Mouse (Mus musculus): ENCODE measurements around the gene Iqgap2.

Gene Iqgap2

DNA sequence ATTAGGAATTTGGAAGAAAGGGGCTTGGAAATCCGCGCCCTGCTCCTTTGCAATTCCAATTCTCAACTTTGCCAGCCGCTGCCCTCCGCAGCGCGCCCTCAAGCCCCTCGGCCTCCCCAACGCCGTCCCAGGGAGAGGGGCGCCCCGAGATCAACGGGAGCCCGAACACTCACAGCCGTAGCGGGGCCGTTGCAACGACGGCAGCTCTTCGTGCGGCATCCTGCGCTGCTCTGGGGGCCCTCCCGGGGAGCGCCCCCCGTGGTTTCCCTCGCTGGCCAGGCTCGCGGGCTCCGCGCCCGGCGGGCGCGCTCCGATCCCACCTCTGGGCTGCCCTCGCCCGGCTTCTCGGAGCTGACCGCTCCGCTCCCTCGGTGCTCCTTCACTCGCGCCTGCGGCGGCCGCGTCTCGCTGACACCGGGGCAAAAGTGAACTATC, at the start of gene Iqgap2:
Iqgap2 (minus strand) TSS at position 432 of the 435 bp plus-strand sequence.
- no peak for DNase-seq

DNA sequence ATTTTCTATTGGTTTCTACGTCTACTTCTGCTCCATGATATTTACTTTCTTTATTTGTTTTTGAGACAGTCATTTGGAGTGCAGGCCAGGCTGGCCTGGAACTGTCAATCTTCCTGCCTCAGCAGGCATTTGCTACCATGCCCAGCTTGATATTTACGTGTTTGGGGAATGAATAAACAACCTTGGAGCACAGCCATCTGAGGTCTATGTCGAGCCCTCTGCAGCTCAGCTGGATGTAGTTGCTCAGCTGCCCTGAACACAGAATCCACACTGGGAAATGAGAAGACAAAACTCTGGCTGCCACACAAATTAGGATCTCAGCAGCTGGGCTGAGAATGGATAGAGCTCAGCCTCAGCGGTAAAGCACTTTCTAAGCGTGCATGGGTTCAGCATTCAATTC, 49.1 kb upstream of the Iqgap2 start:
- DNase-seq, result no peak

DNA sequence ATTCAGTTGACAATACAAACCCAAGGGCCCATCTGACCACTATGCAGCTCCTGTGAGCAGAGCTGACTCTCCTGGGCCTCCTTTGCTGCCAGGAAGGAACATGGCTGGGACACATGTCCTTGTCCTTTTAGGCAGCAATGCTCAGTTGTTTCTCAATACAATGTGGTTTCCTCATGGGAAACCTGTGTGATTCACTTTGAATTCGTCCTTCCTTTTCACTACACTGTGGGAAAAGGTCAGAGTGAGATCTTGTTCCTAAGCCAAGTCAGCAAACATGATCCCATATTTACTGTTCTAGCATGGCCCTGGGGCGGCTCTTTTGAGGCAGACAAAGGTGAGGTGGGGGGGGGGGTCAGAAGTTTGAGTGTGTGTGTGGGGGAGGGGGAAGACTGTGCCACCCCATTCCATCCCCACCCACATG, 32.5 kb upstream of the Iqgap2 start:
- DNase-seq, result no peak

- no peak for DNase-seq
Measured at GRCm38 (mm10) chr13:95922626-95923025, 30.9 kb upstream of the Iqgap2 start.

GRCm38 (mm10) chr13:95918624-95919284, 27.0 kb upstream of the Iqgap2 start:
- no peak for DNase-seq

GRCm38 (mm10) chr13:95913046-95913406, 21.3 kb upstream of the Iqgap2 start:
- no peak for DNase-seq

- DNase-seq, result peak; percentile 96 to 98
Measured at GRCm38 (mm10) chr13:95912157-95913045, 20.7 kb upstream of the Iqgap2 start.

DNA sequence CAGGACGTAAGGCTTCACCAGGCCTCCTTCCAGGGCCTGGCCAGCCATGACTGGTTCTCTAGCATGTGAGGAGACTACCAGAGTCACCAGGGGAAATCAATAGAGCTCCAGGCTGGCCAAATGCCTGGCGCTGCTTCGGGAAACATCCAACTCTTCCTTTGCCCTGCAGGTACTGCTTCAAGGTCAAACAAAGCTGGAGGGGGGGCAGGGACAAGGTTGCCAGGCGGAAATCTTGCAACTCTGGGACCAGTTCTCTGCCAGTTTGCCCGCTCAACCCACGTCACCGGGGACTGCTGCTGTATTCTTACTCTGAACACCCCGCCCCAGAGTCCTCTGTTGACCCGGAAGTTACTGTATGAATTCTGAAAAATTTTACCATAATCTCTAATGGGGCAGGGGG, 18.5 kb upstream of the Iqgap2 start:
- DNase-seq, result peak; percentile 56 to 62

DNA sequence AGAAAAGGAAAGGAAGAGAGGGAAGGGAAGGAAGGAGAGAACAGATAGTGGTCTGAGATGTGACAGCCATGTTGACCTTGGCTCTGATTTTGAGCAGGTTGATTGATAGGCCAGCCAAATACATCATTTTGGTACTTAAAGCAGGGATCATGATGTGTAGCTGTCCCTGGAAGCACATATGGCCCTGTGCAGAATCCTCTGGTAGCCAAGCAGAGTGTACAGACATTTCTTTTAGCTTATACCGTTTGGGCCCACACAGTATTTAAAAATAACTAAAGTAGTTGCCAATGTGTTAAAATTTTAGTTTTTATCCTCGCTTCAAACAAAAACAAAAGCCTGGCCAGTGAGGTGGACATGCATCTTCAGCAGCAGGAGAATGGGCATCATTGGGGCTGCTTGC, 17.5 kb upstream of the Iqgap2 start:
- DNase-seq, result no peak

DNA sequence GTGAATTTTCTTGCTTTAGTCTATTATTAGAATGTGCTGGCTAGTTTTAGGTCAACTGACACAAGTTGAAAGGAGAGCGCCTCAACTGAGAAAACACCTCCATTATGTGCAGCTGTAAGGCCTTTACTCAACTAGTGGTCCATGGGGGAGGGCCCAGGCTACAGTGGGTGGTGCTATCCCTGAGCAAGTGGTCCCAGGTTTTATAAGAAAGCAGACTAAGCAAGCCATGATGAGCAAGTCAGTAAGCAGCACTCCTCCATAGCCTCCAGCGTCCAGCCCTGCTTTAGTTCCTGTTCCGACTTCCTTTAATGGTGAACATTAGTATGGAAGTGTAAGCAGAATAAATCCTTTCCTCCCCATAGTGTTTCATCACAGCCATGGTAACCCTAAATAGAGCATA, 11.0 kb upstream of the Iqgap2 start:
- DNase-seq, result no peak

- no peak for DNase-seq
Measured at GRCm38 (mm10) chr13:95899885-95900650, 8.3 kb upstream of the Iqgap2 start.

DNA sequence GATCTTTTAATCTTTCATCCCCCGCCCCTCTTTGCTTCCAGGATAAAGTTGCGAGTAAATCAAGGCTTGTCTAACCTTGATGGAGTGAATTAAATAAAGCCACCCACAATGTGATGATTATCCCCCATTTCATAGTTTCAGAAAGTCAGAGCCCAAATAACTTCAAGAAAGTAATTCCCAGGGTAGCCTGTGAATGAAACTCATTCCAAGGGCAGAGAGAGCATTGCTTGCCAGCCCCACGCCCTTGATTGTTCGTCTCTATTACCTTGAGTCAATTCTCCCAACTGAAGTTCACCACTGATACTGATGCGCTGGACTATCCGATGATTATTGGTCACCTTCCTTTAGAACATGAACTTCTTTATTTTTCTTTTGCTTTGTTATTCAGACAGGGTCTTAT, 4.8 kb upstream of the Iqgap2 start:
- no peak for DNase-seq

DNA sequence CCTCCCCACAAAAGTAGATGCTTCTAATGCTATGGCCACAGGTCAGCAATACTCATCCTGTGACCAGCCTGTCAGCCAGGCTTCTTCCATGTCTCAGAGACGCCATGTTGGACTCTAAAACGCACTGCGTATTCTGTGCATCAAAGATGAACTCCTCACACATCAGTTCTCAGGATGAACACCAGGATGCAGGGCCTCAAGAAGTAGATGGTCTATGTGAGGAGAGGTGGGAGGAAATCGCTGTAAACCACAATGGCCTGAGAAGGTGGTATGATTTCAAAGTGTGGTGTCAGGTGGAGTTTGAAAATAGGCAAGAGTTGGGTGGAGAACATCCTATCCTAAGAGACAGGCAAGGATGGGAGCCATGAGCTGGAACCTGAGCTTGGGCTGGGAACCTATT, 1.4 kb upstream of the Iqgap2 start:
- no peak for DNase-seq

DNA sequence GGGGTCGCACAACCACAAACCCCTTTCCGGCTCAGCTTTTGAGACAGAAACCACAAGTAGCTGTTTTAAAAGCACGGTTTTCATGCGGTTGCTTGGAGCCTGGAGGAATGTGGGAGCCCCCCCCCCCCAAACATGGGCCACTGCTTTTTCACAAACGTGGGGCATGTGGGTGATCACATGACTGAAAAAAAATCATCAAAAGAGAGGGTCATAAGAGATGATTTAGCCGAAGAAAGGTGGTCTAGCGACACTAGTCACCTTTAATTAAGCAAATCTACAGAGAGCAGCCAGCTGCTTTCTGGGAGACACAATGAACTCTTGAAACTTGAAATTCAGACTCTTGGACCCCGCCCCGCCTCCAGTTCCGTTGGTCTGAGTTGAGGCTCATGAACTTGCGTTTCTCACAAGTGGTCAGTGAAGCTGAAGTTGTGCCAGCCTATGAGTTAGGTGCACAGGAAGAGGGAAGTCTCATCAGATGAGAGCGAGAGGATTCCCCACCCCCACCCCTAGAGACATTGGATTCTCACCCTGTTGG, 956 bp upstream of the Iqgap2 start:
- no peak for DNase-seq

GRCm38 (mm10) chr13:95891926-95892610, 346 bp upstream of the Iqgap2 start:
- DNase-seq, result peak; percentile 92 to 93

- DNase-seq, result peak; percentile 64 to 69
Measured at GRCm38 (mm10) chr13:95890851-95891471, 761 bp downstream of the Iqgap2 start.

- no peak for DNase-seq
Measured at GRCm38 (mm10) chr13:95889981-95890545, 1.7 kb downstream of the Iqgap2 start.

- DNase-seq, result no peak
Measured at GRCm38 (mm10) chr13:95889366-95889765, 2.4 kb downstream of the Iqgap2 start.

DNA sequence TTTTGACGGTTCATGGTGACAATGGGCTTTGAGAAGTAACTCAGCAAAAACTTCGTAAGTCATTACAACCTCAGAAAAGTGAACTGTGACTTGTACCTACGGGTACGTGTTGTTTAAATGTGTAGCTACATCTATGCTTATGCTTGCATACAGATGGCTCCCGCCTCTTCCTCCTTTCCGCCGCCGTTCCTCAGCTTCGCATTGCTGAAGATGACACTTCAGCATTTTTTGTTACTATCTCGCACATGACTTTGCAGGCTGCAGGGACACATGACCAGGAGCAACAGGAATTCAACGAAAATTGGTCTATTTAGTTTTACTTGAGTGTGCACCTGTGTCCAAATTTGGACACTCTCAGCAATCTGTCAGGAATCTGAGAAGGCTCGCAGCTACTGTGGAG, 3.1 kb downstream of the Iqgap2 start:
- no peak for DNase-seq

DNA sequence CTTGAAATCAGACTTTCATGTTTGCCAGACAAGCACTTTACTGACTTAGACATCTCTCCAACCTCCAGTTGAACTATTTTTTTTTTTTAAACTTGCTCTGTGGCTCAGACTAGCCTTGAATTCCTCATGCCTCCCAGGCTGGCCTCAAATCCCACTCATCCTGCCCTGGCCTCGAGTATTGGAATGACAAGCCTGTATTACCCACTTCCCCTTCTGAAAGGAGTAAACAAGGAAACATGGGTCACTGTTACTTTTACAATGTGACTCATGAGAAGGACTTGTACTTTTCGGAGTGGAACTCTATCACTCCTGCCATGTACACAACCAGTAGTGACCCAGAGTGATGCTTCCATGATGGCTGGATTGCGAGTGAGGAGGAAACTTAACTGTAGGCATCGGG, 3.6 kb downstream of the Iqgap2 start:
- no peak for DNase-seq

DNA sequence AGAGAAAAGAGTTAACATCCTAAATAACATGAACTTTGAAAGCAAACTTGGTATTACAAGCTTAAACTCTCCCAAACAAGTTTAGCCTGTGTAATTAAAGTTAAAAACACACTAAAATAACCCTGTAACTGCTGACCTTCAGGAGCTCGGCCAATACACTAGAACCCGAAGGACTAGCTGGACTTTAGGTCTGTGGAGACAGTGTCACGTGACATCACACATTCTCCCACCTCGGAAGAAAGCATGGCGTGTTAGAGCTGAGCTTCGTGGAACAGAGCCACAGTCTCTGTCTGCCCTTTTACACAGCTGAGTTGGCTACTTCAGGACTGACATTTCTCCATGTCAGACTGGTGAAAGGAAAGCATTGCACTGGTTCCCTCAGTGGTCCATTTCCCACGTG, 4.3 kb downstream of the Iqgap2 start:
- no peak for DNase-seq

GRCm38 (mm10) chr13:95884455-95884854, 7.3 kb downstream of the Iqgap2 start:
- no peak for DNase-seq

All from cerebellum, postnatal 10 days (tissue).